Comparison of ENCODE assay signal across 27 mouse cellular contexts in genomic region chr19:28796146-28796848, GRCm38 (mm10). TPM values are rescaled to one million over a fixed set of nuclear protein-coding genes. Genes with fewer than 3 reads are reported as not detected.
DNase-seq lines count a peak whose midpoint lies in the region; ATAC-seq and TF ChIP-seq lines count a peak whose summit lies in the region.
"Had no signal": no experiment of that assay in that cellular context is flagged by ENCODE, and none has a peak within 500 bp of the region (broad histone marks: within the 10 kb centered on the region; RNA-seq: fewer than 3 reads in every experiment).

No protein-coding gene starts in this region.

- no peak overlapping the region for H3K27ac ChIP-seq in hindbrain, postnatal 0 days
- H3K27ac ChIP-seq in hindbrain, embryonic 12.5 days: no peak overlapping the region
- peak overlapping the region; percentile 35; the same call in 1 of the 2 replicates for H3K27ac ChIP-seq in forebrain, postnatal 0 days (ENCODE audit: low read depth, low read length)
- H3K27ac ChIP-seq: embryonic facial prominence, embryonic 13.5 days; hindbrain, embryonic 10.5 days; limb, embryonic 10.5 days; limb, embryonic 15.5 days; liver, embryonic 14.5 days had no signal

- H3K4me1 ChIP-seq in hindbrain, postnatal 0 days (ENCODE audit: insufficient read depth, low read length): 0 out of 2 replicates have a peak, but pooled peaks cover 5% of the 10 kb centered on the region
- H3K4me1 ChIP-seq in hindbrain, embryonic 12.5 days: no peaks in the 10 kb centered on the region
- H3K4me1 ChIP-seq in forebrain, postnatal 0 days (ENCODE audit: insufficient read depth): peaks cover 9% of the 10 kb centered on the region; the same call in 1 of the 2 replicates
- H3K4me1 ChIP-seq: embryonic facial prominence, embryonic 13.5 days; limb, embryonic 10.5 days; limb, embryonic 15.5 days had no signal

- H3K27me3 ChIP-seq in hindbrain, postnatal 0 days (ENCODE audit: insufficient read depth, low read length): no peaks in the 10 kb centered on the region
- H3K27me3 ChIP-seq in hindbrain, embryonic 12.5 days: no peaks in the 10 kb centered on the region
- H3K27me3 ChIP-seq in forebrain, postnatal 0 days (ENCODE audit: insufficient read depth, low read length): no peaks in the 10 kb centered on the region
- H3K27me3 ChIP-seq: embryonic facial prominence, embryonic 13.5 days; limb, embryonic 15.5 days had no signal

- no peak overlapping the region for H3K4me2 ChIP-seq in hindbrain, postnatal 0 days (ENCODE audit: low read depth, low read length)
- no peak overlapping the region for H3K4me2 ChIP-seq in hindbrain, embryonic 12.5 days (replicated peaks)
- no peak overlapping the region for H3K4me2 ChIP-seq in forebrain, postnatal 0 days (ENCODE audit: low read depth)
- H3K4me2 ChIP-seq: embryonic facial prominence, embryonic 13.5 days; limb, embryonic 15.5 days had no signal

- TF ChIP-seq CTCF in hindbrain, postnatal 0 days (IDR thresholded peaks at IDR 0.05; ENCODE audit: low read depth): no peak
- TF ChIP-seq CTCF in forebrain, postnatal 0 days (IDR thresholded peaks at IDR 0.05; ENCODE audit: low read depth): no peak

- DNase-seq in cerebellum, postnatal 14 days: peak; percentile 45 to 50
- no peak for DNase-seq in cerebellum, adult 9-11 months
- peak; percentile 17 for DNase-seq in hindbrain, postnatal 0 days (ENCODE audit: low spot score)
- DNase-seq in Muller cell, postnatal 12 days (ENCODE audit: inconsistent ontology term): peak; percentile 38
- DNase-seq in forebrain, postnatal 0 days: peak; percentile 71
- no peak for DNase-seq in spleen, postnatal 4 days (ENCODE audit: low spot score in 2 of 2)
- DNase-seq: adrenal gland, postnatal 25 days; gastrocnemius, postnatal 14 days; heart, postnatal 14 days; kidney, adult 9 months; kidney, postnatal 10 days; lung, adult 2 months; lung, postnatal 10 days; midbrain, embryonic 14.5 days; right cerebral cortex, postnatal 4 days; thymus, postnatal 4 days had no signal

- H3K4me3 ChIP-seq in hindbrain, postnatal 0 days (ENCODE audit: low read length): no peak overlapping the region
- no peak overlapping the region for H3K4me3 ChIP-seq in hindbrain, embryonic 12.5 days
- no peak overlapping the region for H3K4me3 ChIP-seq in forebrain, postnatal 0 days (ENCODE audit: low read depth, low read length)
- H3K4me3 ChIP-seq: embryonic facial prominence, embryonic 13.5 days; hindbrain, embryonic 10.5 days; limb, embryonic 10.5 days; limb, embryonic 15.5 days had no signal

- H3K9me3 ChIP-seq in hindbrain, postnatal 0 days (ENCODE audit: low read length): no peaks in the 10 kb centered on the region
- no peaks in the 10 kb centered on the region for H3K9me3 ChIP-seq in hindbrain, embryonic 12.5 days (replicated peaks)
- no peaks in the 10 kb centered on the region for H3K9me3 ChIP-seq in forebrain, postnatal 0 days (ENCODE audit: low read length)
- H3K9me3 ChIP-seq: embryonic facial prominence, embryonic 13.5 days; G1E; hindbrain, embryonic 10.5 days; limb, embryonic 10.5 days; limb, embryonic 15.5 days had no signal

- 37% methylated on average over 5 of the region's 5 CpGs for WGBS in hindbrain, postnatal 0 days
- 65% methylated on average over 5 of the region's 5 CpGs for WGBS in hindbrain, embryonic 12.5 days
- 33% methylated on average over 5 of the region's 5 CpGs for WGBS in forebrain, postnatal 0 days

- H3K9ac ChIP-seq in hindbrain, postnatal 0 days (replicated peaks; ENCODE audit: low read length): no peak overlapping the region
- no peak overlapping the region for H3K9ac ChIP-seq in hindbrain, embryonic 12.5 days
- H3K9ac ChIP-seq in forebrain, postnatal 0 days: no peak overlapping the region
- H3K9ac ChIP-seq: embryonic facial prominence, embryonic 13.5 days; limb, embryonic 15.5 days; liver, embryonic 14.5 days had no signal

- no peaks in the 10 kb centered on the region for H3K36me3 ChIP-seq in hindbrain, postnatal 0 days (ENCODE audit: insufficient read depth, low read length)
- H3K36me3 ChIP-seq in hindbrain, embryonic 12.5 days: no peaks in the 10 kb centered on the region
- no peaks in the 10 kb centered on the region for H3K36me3 ChIP-seq in forebrain, postnatal 0 days (ENCODE audit: insufficient read depth)
- H3K36me3 ChIP-seq: embryonic facial prominence, embryonic 13.5 days; G1E; hindbrain, embryonic 10.5 days; limb, embryonic 10.5 days; limb, embryonic 15.5 days had no signal

- no peak for ATAC-seq in hindbrain, postnatal 0 days
- no peak for ATAC-seq in hindbrain, embryonic 12.5 days (ENCODE audit: low FRiP score)
- peak; percentile 73; the same call in 1 of the 2 replicates for ATAC-seq in forebrain, postnatal 0 days
- ATAC-seq: intestine, postnatal 0 days; Patski had no signal

RNA-seq across cellular contexts. Expression of gene Slc1a1, which starts 38.6 kb away (rescaled TPM):
- total RNA-seq in hindbrain, postnatal 0 days (2014; rRNA removed): 67.3 and 75.1 TPM in 2 replicates
- 45.7 and 49.0 TPM in 2 replicates for polyA plus RNA-seq in hindbrain, postnatal 0 days (2015; fragmentation: Nextera tagmentation; extraction: Ambion mirVana)
- 5.9 and 7.8 TPM in 2 replicates for polyA plus RNA-seq in hindbrain, embryonic 12.5 days (2016; fragmentation: Nextera tagmentation; extraction: Ambion mirVana)
- 74.2 and 78.0 TPM in 2 replicates for total RNA-seq in forebrain, postnatal 0 days (2014; rRNA removed)
- 34.9 and 49.2 TPM in 2 replicates for polyA plus RNA-seq in forebrain, postnatal 0 days (2015; fragmentation: Nextera tagmentation; extraction: Ambion mirVana)
- total RNA-seq: common myeloid progenitor, adult 5-6 weeks; granulocyte monocyte progenitor cell, adult 5-6 weeks had no signal
- polyA plus RNA-seq: G1E; liver, embryonic 14.5 days had no signal

Comparison
In these comparisons a context has a peak if more than half of its experiments do, and no peak if none do; other contexts are left out.
1. DNase-seq: peak in cerebellum, postnatal 14 days (2 of 2), hindbrain, postnatal 0 days (single experiment), Muller cell, postnatal 12 days (single experiment) and forebrain, postnatal 0 days (single experiment); none in cerebellum, adult 9-11 months (single experiment) and spleen, postnatal 4 days (0 of 2).